Mouse (Mus musculus): ENCODE results near the gene Pate3. TPM values are rescaled to one million over a fixed set of nuclear protein-coding genes. Genes with fewer than 3 reads are reported as not detected.
"Not testable (repeated sequence)": the region's sequence is repeated elsewhere in the genome, so short reads cannot be mapped to it uniquely, and the experiment has no call there.

Gene Pate3
- polyA plus RNA-seq (2016; fragmentation: Nextera tagmentation; extraction: Ambion mirVana) = not detected in 2 replicates

DNA sequence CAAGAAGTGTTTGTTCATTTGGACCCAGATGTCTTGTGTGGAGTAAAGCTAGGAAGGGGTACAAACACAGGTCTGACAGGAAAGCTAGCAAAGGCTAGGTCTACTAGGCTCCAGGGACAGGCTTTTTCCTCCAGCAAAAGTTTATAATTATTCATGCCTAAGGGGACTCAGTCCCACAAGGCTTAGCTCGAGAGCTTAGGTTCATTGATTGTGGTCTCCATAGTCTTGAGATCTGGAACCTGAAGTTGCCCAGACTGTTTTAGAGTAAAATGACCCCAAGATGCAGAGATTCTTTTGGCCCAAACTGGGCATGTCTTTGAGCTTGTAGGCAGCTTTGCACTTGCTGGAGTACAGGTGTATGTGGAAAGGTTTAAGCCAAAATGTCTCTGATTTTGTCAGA, at the start of gene Pate3:
TSS of gene Pate3 (minus strand) at position 101 of the 400 bp plus-strand sequence.
- 0 out of 2 replicates have a peak, but pooled peaks cover 6% of the 10 kb centered on the region for H3K9me3 ChIP-seq
- WGBS = 61% methylated on average over 1 of the region's 1 CpGs

DNA sequence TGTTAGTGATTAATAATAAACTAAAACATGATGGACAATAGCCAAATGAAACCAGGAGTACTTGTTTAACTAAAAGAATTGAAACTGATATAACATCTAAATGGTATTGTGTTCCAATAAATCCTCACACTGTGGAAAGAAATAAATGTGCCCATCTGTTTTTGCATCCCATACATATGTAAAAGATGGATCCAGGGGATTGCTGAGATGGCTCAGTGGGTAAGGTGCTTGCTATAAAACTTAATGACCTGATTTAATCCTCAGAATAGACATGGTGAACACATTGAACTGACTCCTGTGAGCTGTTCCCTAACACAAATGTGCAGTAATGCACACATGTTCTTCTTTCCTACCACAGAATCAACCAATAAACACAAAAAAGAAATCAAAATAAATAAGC, 43.9 kb upstream of the Pate3 start:
- no peak overlapping the region for H3K4me3 ChIP-seq
- no peaks in the 10 kb centered on the region for H3K36me3 ChIP-seq
- no peaks in the 10 kb centered on the region for H3K4me1 ChIP-seq
- H3K9ac ChIP-seq = no peak overlapping the region
- H3K27ac ChIP-seq = no peak overlapping the region
- no peak overlapping the region for H3K4me2 ChIP-seq (replicated peaks)
- no peak for ATAC-seq (ENCODE audit: low FRiP score, low read depth)
- H3K9me3 ChIP-seq = no peaks in the 10 kb centered on the region; the same call in 1 of the 2 replicates
- no peaks in the 10 kb centered on the region for H3K27me3 ChIP-seq (replicated peaks)

More for the DNA sequence above, at the start of gene Pate3:
- H3K36me3 ChIP-seq = no peaks in the 10 kb centered on the region
- H3K27me3 ChIP-seq (replicated peaks) = no peaks in the 10 kb centered on the region
- no peak for ATAC-seq (ENCODE audit: low FRiP score, low read depth)
- H3K9ac ChIP-seq = no peak within 1 kb of the TSS
- H3K4me2 ChIP-seq (replicated peaks) = no peak within 1 kb of the TSS
- no peak within 1 kb of the TSS for H3K4me3 ChIP-seq
- no peak within 1 kb of the TSS for H3K27ac ChIP-seq
- H3K4me1 ChIP-seq = no peaks in the 10 kb centered on the region

DNA sequence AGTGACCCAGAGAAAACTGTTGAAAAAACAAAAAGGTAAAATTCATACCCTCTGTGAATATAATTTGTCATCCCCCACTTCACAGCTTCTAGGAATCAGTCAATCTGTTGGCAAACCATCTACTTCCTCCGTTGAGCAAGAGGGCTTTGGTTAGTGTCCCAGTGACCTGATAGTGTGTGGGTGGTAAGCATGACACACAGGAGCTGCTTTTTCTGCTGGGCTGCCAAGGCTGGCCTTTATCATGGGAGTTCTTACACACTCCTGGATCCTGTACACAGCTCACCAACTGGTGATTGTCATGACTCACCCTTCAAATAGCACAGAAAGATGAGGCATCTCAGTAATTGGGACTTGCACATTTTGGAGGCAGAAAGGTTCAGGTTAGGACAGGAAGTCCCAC, 39.0 kb upstream of the Pate3 start, which contains the start of gene Pate1:
TSS of gene Pate1 (minus strand) at position 378 of the 400 bp plus-strand sequence.
- H3K4me1 ChIP-seq = no peaks in the 10 kb centered on the region
- H3K4me2 ChIP-seq (replicated peaks) = no peak within 1 kb of the TSS
- H3K36me3 ChIP-seq = no peaks in the 10 kb centered on the region
- no peak within 1 kb of the TSS for H3K4me3 ChIP-seq
- no peak within 1 kb of the TSS for H3K27ac ChIP-seq
- no peaks in the 10 kb centered on the region for H3K27me3 ChIP-seq (replicated peaks)
- ATAC-seq (ENCODE audit: low FRiP score, low read depth) = no peak
- no peak within 1 kb of the TSS for H3K9ac ChIP-seq
- 40% methylated on average over 1 of the region's 1 CpGs for WGBS
- H3K9me3 ChIP-seq = no peaks in the 10 kb centered on the region

DNA sequence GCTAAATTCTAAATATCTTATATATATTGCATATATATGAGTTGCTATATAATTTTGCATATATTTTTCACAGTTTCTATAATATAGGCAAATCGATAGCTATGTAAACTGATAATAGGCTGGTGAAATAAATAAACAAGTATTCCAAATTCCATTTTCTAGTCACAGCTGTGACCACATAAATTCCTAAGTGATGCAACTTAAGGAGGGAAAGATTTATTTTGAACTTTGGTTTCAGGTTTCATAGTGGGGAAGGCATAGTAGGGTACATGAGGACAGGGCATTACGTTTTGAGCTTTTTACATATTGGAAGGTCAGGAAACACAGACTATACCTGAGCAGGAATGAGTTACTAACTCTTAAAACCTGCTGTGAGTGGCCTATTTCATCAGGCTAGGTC, 25.6 kb upstream of the Pate3 start:
- Histone ChIP-seq H3K9ac (no peak overlapping the region), H3K36me3 (no peaks in the 10 kb centered on the region), H3K4me1 (no peaks in the 10 kb centered on the region), H3K27me3 (replicated peaks) (no peaks in the 10 kb centered on the region), H3K4me3 (no peak overlapping the region), H3K9me3 (no peaks in the 10 kb centered on the region), H3K27ac (no peak overlapping the region), H3K4me2 (replicated peaks) (no peak overlapping the region)
- ATAC-seq (ENCODE audit: low FRiP score, low read depth) = no peak
- WGBS = 86% methylated on average over 2 of the region's 2 CpGs

DNA sequence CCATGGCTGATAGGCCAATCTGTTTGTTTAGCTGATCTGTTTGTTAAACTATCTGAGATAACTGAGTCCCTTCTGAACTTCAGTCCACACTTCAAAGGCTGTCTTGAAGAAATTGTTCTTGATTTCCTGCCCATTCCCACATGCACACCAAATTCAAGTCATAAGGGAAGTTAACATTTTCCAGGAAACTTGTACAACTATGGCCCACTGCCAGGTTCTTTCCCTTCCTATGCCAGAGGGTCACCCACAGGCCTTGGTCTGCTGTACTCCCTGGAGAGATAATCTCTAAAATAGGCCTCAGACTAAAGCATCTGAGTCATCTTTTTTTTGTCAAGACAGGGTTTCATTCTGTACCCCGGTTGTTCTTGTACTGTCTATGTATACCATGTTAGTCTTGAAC, 15.0 kb downstream of the Pate3 start:
- 94% methylated on average over 1 of the region's 1 CpGs for WGBS
- no peak for ATAC-seq (ENCODE audit: low FRiP score, low read depth)
- H3K27ac ChIP-seq = no peak overlapping the region

DNA sequence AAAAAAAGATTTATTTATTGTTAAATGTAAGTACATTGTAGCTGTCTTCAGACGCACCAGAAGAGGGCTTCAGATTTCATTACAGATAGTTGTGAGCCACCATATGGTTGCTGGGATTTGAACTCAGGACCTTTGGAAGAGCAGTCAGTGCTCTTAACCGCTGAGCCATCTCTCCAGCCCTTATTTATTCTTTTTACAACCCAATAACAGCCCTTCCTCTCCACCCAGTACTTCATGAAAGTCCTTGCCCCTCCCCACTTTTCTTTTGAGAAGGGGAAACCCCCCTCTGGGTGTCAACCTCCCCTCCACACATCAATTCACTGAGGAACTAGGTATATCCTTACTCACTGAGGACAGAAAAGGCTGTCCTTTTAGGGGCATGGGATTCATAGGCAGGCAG, 31.2 kb downstream of the Pate3 start:
- ATAC-seq (ENCODE audit: low FRiP score, low read depth); H3K9me3 ChIP-seq; H3K4me2 ChIP-seq (replicated peaks); H3K9ac ChIP-seq; H3K27me3 ChIP-seq (replicated peaks); H3K4me3 ChIP-seq; H3K27ac ChIP-seq; H3K36me3 ChIP-seq; H3K4me1 ChIP-seq: not testable (repeated sequence)
- WGBS = 65% methylated on average over 2 of the region's 2 CpGs

More for the DNA sequence above, 15.0 kb downstream of the Pate3 start:
- no peak overlapping the region for H3K4me2 ChIP-seq (replicated peaks)
- H3K4me1 ChIP-seq = no peaks in the 10 kb centered on the region
- no peak overlapping the region for H3K9ac ChIP-seq
- H3K9me3 ChIP-seq = no peaks in the 10 kb centered on the region
- H3K4me3 ChIP-seq = no peak overlapping the region
- H3K27me3 ChIP-seq (replicated peaks) = no peaks in the 10 kb centered on the region
- H3K36me3 ChIP-seq = no peaks in the 10 kb centered on the region

DNA sequence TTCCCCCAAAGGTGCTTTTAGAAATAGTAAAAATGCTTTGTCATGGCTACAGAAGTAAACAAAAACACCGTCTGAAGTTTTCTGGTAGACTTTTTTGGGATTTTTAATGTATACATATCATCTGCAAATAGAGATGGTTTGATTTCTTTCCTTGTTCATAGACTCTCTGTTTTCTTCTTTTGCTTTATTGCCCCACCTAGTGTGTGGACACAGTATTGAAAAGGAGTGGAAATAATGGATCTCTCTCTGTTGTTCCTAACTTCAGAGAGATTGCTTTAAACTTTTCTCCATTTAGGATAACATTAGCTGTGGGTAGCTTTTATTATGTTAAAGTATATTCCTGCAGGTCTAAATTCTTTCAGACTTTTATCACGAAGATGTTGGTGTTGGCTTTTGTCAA, 34.0 kb downstream of the Pate3 start:
- 35% methylated on average over 2 of the region's 2 CpGs for WGBS
- no peaks in the 10 kb centered on the region for H3K27me3 ChIP-seq (replicated peaks)
- no peak overlapping the region for H3K4me2 ChIP-seq (replicated peaks)
- H3K36me3 ChIP-seq = no peaks in the 10 kb centered on the region
- H3K4me1 ChIP-seq = no peaks in the 10 kb centered on the region
- no peak for ATAC-seq (ENCODE audit: low FRiP score, low read depth)
- no peaks in the 10 kb centered on the region for H3K9me3 ChIP-seq
- no peak overlapping the region for H3K4me3 ChIP-seq
- no peak overlapping the region for H3K9ac ChIP-seq
- no peak overlapping the region for H3K27ac ChIP-seq

DNA sequence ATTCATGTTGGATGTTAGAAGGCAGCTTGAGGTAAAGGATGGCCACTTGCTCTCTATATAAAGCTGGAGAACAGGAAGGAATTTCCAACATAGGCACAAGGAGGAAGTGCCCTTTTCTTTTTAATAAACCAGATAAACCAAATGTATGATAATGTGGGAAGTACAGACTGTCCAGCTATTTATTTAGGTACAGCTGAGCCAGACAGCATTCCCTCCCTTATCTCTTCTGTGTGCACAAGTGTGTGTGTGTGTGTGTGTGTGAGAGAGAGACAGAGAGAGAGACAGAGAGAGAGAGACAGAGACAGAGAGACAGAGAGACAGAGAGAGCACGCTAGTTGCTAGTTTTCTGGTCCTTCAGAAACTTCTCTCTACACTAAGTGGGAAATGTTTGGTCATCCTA, 36.2 kb downstream of the Pate3 start, which contains the start of gene Pate4:
TSS of gene Pate4 (minus strand) at position 101 of the 400 bp plus-strand sequence.
- H3K27ac ChIP-seq = no peak within 1 kb of the TSS
- H3K36me3 ChIP-seq = no peaks in the 10 kb centered on the region
- H3K4me2 ChIP-seq (replicated peaks) = no peak within 1 kb of the TSS
- no peak for ATAC-seq (ENCODE audit: low FRiP score, low read depth)
- no peak within 1 kb of the TSS for H3K4me3 ChIP-seq
- H3K9me3 ChIP-seq = no peaks in the 10 kb centered on the region
- no peaks in the 10 kb centered on the region for H3K4me1 ChIP-seq
- no peak within 1 kb of the TSS for H3K9ac ChIP-seq
- no peaks in the 10 kb centered on the region for H3K27me3 ChIP-seq (replicated peaks)
- 81% methylated on average over 1 of the region's 1 CpGs for WGBS

DNA sequence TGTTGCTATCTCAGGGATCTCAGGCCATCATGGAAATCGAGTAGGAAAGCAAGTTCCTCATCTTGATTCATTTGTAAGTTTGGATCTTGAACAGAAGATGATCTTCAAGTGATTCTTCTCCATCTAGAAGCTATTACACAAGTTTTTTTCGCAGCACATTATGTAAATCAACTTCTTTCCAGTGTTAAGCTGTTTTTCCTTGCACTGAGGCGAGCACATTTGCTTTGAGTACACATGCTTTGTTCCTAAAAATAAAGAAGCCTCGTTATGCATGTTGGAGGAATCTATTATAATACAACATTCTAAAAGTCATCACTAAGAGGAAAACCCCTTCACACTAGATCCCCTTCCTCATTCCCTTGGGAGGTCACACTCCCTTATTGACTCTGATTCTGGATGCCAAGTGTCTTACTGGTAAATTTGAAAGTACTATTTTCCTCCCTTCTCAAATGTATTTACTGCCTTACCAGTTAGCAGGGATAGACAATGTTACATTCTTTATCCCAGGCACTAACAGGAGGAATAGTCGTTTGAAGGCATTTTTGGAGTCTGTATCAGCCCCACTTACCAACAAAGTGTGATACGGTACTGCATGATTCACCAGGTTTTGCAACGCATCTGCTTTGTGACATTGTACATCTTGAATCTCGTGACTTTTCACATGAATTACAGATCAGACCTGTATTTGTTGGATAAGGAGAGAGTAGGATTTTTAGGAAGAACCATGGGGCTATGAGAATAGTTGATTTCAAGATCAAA, 40.2 kb downstream of the Pate3 start:
- 71% methylated on average over 8 of the region's 8 CpGs for WGBS
- Histone ChIP-seq H3K9me3 (no peaks in the 10 kb centered on the region), H3K4me1 (no peaks in the 10 kb centered on the region), H3K27me3 (replicated peaks) (no peaks in the 10 kb centered on the region), H3K27ac (no peak overlapping the region), H3K4me2 (replicated peaks) (no peak overlapping the region), H3K4me3 (no peak overlapping the region), H3K9ac (no peak overlapping the region), H3K36me3 (no peaks in the 10 kb centered on the region)
- no peak for ATAC-seq (ENCODE audit: low FRiP score, low read depth)

Other genes starting within 250 kb of the Pate3 start
- gene Cdon, start 227.1 kb downstream of the Pate3 start, polyA plus RNA-seq (2016; fragmentation: Nextera tagmentation; extraction: Ambion mirVana) = 8.5 and 9.5 TPM in 2 replicates
- gene Gm1113, start 129.9 kb downstream of the Pate3 start, polyA plus RNA-seq (2016; fragmentation: Nextera tagmentation; extraction: Ambion mirVana) = not detected in 2 replicates
- 14.5 and 15.7 TPM in 2 replicates for gene Ddx25, start 89.7 kb downstream of the Pate3 start, polyA plus RNA-seq (2016; fragmentation: Nextera tagmentation; extraction: Ambion mirVana)
- 17.2 and 17.6 TPM in 2 replicates for gene Pus3, start 89.6 kb downstream of the Pate3 start, polyA plus RNA-seq (2016; fragmentation: Nextera tagmentation; extraction: Ambion mirVana)
- 1.5 and 1.7 TPM in 2 replicates for gene Pate2, start 77.9 kb downstream of the Pate3 start, polyA plus RNA-seq (2016; fragmentation: Nextera tagmentation; extraction: Ambion mirVana)
- 17.8 and 21.3 TPM in 2 replicates for gene Hyls1, start 77.8 kb downstream of the Pate3 start, polyA plus RNA-seq (2016; fragmentation: Nextera tagmentation; extraction: Ambion mirVana)
- gene Pate4, start 36.3 kb downstream of the Pate3 start, polyA plus RNA-seq (2016; fragmentation: Nextera tagmentation; extraction: Ambion mirVana) = not detected in 2 replicates
- gene Pate1, start 39.2 kb upstream of the Pate3 start, polyA plus RNA-seq (2016; fragmentation: Nextera tagmentation; extraction: Ambion mirVana) = 0.11 TPM in 1 of 2 replicates, not detected in the other
- not detected in 2 replicates for gene Gm17677, start 92.8 kb upstream of the Pate3 start, polyA plus RNA-seq (2016; fragmentation: Nextera tagmentation; extraction: Ambion mirVana)
- not detected in 2 replicates for gene Gm17727, start 129.9 kb upstream of the Pate3 start, polyA plus RNA-seq (2016; fragmentation: Nextera tagmentation; extraction: Ambion mirVana)
- gene Gm27235, start 141.9 kb upstream of the Pate3 start, polyA plus RNA-seq (2016; fragmentation: Nextera tagmentation; extraction: Ambion mirVana) = not detected in 2 replicates
- not detected in 2 replicates for gene D730048I06Rik, start 141.9 kb upstream of the Pate3 start, polyA plus RNA-seq (2016; fragmentation: Nextera tagmentation; extraction: Ambion mirVana)
- not detected in 2 replicates for gene 9230110F15Rik, start 195.9 kb upstream of the Pate3 start, polyA plus RNA-seq (2016; fragmentation: Nextera tagmentation; extraction: Ambion mirVana)